Mouse (Mus musculus) limb, embryonic 10.5 days (tissue): ENCODE measurements around the gene Gm10100. TPM values are rescaled to one million over a fixed set of nuclear protein-coding genes. Genes with fewer than 3 reads are reported as not detected.
"Not testable (repeated sequence)": the region's sequence is repeated elsewhere in the genome, so short reads cannot be mapped to it uniquely, and the experiment has no call there.

ENCODE experiments used
- DNase-seq: peaks from one replicate; pipeline ENCODE4 v3.0.0-alpha.2; 2017; ENCODE audit warnings: low spot score
- H3K27ac ChIP-seq: fragments of 300-500 bp; sonication (generic); 2 replicates; pipeline ENCODE4 v1.5.1; 2016; ENCODE audit warnings: mild to moderate bottlenecking
- H3K27me3 ChIP-seq: fragments of 300-500 bp; sonication (generic); 2 replicates; pipeline ENCODE4 v1.6.1; 2016; ENCODE audit warnings: low read depth, mild to moderate bottlenecking; ENCODE audit not compliant: poor library complexity, severe bottlenecking
- H3K36me3 ChIP-seq: fragments of 300-500 bp; sonication (generic); 2 replicates; pipeline ENCODE4 v1.6.1; 2016; ENCODE audit warnings: mild to moderate bottlenecking, moderate library complexity
- H3K4me1 ChIP-seq: fragments of 300-500 bp; sonication (generic); 2 replicates; pipeline ENCODE4 v1.6.1; 2016
- H3K4me3 ChIP-seq: fragments of 300-500 bp; sonication (generic); 2 replicates; pipeline ENCODE4 v1.5.1; 2016; ENCODE audit warnings: mild to moderate bottlenecking, moderate library complexity
- H3K9me3 ChIP-seq: fragments of 300-500 bp; sonication (generic); replicated peaks from 2 replicates; pipeline ENCODE4 v1.6.1; 2016; ENCODE audit warnings: mild to moderate bottlenecking
- WGBS: fragments of 180-500 bp; shearing (Covaris S2); methylation state at CpG from one replicate; pipeline ENCODE4 v1.1.7; 2016; 5-methylcytosine and 5-hydroxymethylcytosine counted together
- polyA plus RNA-seq: library from polyadenylated mRNA; unstranded; fragments of >200 nt; fragmentation: Nextera tagmentation; extraction: Ambion mirVana; gene quantifications from 2 replicates; pipeline ENCODE4 v1.2.1, GENCODE M21; 2016

Gm10100 gene
- polyA plus RNA-seq, 1 experiment from 2014 or later = not detected

GRCm38 (mm10) chr10:77771225-77771624 is 44.9 kb downstream of the Gm10100 start, which contains the start of gene Gm3238:
TSS of gene Gm3238 (minus strand) at chr10:77771325.
- not testable (repeated sequence) for H3K4me1 ChIP-seq, H3K9me3 ChIP-seq, H3K4me3 ChIP-seq, H3K27me3 ChIP-seq, DNase-seq, H3K27ac ChIP-seq, H3K36me3 ChIP-seq
- WGBS = 67% methylated on average over 1 of the region's 1 CpGs

GRCm38 (mm10) chr10:77772142-77772541 is 45.9 kb downstream of the Gm10100 start:
- 94% methylated on average over 3 of the region's 3 CpGs for WGBS

More at GRCm38 (mm10) chr10:77772142-77772541, 45.9 kb downstream of the Gm10100 start:
- not testable (repeated sequence) for H3K9me3 ChIP-seq, H3K27me3 ChIP-seq, H3K36me3 ChIP-seq, DNase-seq, H3K4me3 ChIP-seq, H3K27ac ChIP-seq, H3K4me1 ChIP-seq

Other genes with a start within 250 kb of the Gm10100 start
- gene Fam207a, start 210.7 kb upstream of the Gm10100 start, polyA plus RNA-seq = 51.0 and 51.8 TPM in 2 replicates
- gene Itgb2, start 196.2 kb upstream of the Gm10100 start, polyA plus RNA-seq = 0.75 and 0.85 TPM in 2 replicates
- 64.0 and 73.7 TPM in 2 replicates for gene Pttg1ip, start 144.8 kb upstream of the Gm10100 start, polyA plus RNA-seq
- 400 and 420 TPM in 2 replicates for gene Sumo3, start 120.4 kb upstream of the Gm10100 start, polyA plus RNA-seq
- 1.6 and 1.7 TPM in 2 replicates for gene Gm49325, start 120.3 kb upstream of the Gm10100 start, polyA plus RNA-seq
- 98.4 and 104 TPM in 2 replicates for gene Ube2g2, start 104.2 kb upstream of the Gm10100 start, polyA plus RNA-seq
- 0.59 and 0.74 TPM in 2 replicates for gene Tspear, start 39.9 kb upstream of the Gm10100 start, polyA plus RNA-seq
- gene Gm19402, start 35.7 kb upstream of the Gm10100 start, polyA plus RNA-seq = not detected in 2 replicates
- gene Gm9508, start 29.3 kb upstream of the Gm10100 start, polyA plus RNA-seq = not detected in 2 replicates
- gene Gm10272, start 19.9 kb upstream of the Gm10100 start, polyA plus RNA-seq = not detected in 2 replicates
- gene Gm10024, start 15.0 kb upstream of the Gm10100 start, polyA plus RNA-seq = not detected in 2 replicates
- gene Gm10142, start 10.7 kb upstream of the Gm10100 start, polyA plus RNA-seq = not detected in 2 replicates
- gene Krtap12-1, start 5.9 kb upstream of the Gm10100 start, polyA plus RNA-seq = not detected in 2 replicates
- not detected in 2 replicates for gene Gm18596, start 16.2 kb downstream of the Gm10100 start, polyA plus RNA-seq
- gene Gm9736, start 24.9 kb downstream of the Gm10100 start, polyA plus RNA-seq = not detected in 2 replicates
- gene Gm3233, start 33.2 kb downstream of the Gm10100 start, polyA plus RNA-seq = not detected in 2 replicates
- not detected in 2 replicates for gene Gm3238, start 44.8 kb downstream of the Gm10100 start, polyA plus RNA-seq
- not detected in 2 replicates for gene Gm7138, start 50.5 kb downstream of the Gm10100 start, polyA plus RNA-seq
- not detected in 2 replicates for gene Gm3250, start 56.1 kb downstream of the Gm10100 start, polyA plus RNA-seq
- not detected in 2 replicates for gene Gm7137, start 61.7 kb downstream of the Gm10100 start, polyA plus RNA-seq
- gene Gm9639, start 68.6 kb downstream of the Gm10100 start, polyA plus RNA-seq = not detected in 2 replicates
- gene Gm19668, start 72.6 kb downstream of the Gm10100 start, polyA plus RNA-seq = not detected in 2 replicates
- not detected in 2 replicates for gene Gm9507, start 85.4 kb downstream of the Gm10100 start, polyA plus RNA-seq
- gene Gm2696, start 88.2 kb downstream of the Gm10100 start, polyA plus RNA-seq = not detected in 2 replicates
- gene Krtap10-4, start 100.6 kb downstream of the Gm10100 start, polyA plus RNA-seq = not detected in 2 replicates
- not detected in 2 replicates for gene Krtap10-10, start 109.5 kb downstream of the Gm10100 start, polyA plus RNA-seq
- gene Gm36176, start 120.3 kb downstream of the Gm10100 start, polyA plus RNA-seq = not detected in 2 replicates
- not detected in 2 replicates for gene Gm10318, start 126.4 kb downstream of the Gm10100 start, polyA plus RNA-seq
- not detected in 2 replicates for gene Gm3285, start 135.5 kb downstream of the Gm10100 start, polyA plus RNA-seq
- gene Lrrc3, start 176.1 kb downstream of the Gm10100 start, polyA plus RNA-seq = 1.5 and 1.7 TPM in 2 replicates
- gene Trpm2, start 244.1 kb downstream of the Gm10100 start, polyA plus RNA-seq = 0.16 and 0.23 TPM in 2 replicates